Mouse (Mus musculus) ES-E14 (cell line): Measurements from ENCODE around the gene Gpr82.

ENCODE experiments used
- HCFC1 ChIP-seq: IDR thresholded peaks from 2 replicates; pipeline ENCODE4 v1.6.1; 2012; ENCODE audit warnings: low read length, inconsistent platforms, borderline replicate concordance; ENCODE audit not compliant: insufficient read depth
- ZNF384 ChIP-seq: IDR thresholded peaks from 2 replicates; pipeline ENCODE4 v1.6.1; 2012; ENCODE audit warnings: low read depth, low read length, inconsistent platforms

DNA sequence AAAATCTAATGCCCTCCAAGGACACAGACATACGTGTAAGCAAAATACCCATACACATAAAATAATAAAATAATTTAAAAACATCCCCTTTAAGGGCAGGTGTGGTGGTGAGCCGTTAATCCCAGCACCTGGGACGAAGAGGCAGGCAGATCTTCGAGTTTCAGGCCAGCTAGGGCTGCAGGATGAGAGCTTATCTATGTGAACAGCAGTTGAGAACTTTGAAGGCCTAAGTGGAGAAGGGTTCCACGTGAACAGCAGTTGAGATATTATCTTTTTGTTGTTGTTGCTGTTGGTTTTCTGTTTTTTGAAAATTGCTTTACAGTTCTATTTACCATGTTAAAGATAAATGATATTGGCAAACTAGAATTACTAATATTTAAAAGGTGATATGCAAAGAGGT is 7.7 kb downstream of the Gpr82 start:
- TF ChIP-seq ZNF384 (no peak), HCFC1 (no peak)
